Mouse (Mus musculus): ENCODE results near the gene Tln1.
"Not testable (repeated sequence)": the region's sequence is repeated elsewhere in the genome, so short reads cannot be mapped to it uniquely, and the experiment has no call there.

- TF ChIP-seq CTCF, EP300 (IDR thresholded peaks at IDR 0.05; ENCODE audit: low read depth): not testable (repeated sequence)
Observed at GRCm38 (mm10) chr4:43596597-43596996, 34.1 kb upstream of the Tln1 start.
